Mouse (Mus musculus) midbrain, embryonic 15.5 days (tissue): ENCODE data around the gene Zfp526. TPM values are rescaled to one million over a fixed set of nuclear protein-coding genes. Genes with fewer than 3 reads are reported as not detected.
A peak's percentile ranks its signal among the peaks of the same experiment; 100 is the strongest.

Experiments used
- ATAC-seq: fragments of 200-750 bp; cut with Nextera tagmentation; replicated peaks from 2 replicates; pipeline ENCODE4 v1.8.0; 2017; ENCODE audit warnings: moderate TSS enrichment
- H3K27ac ChIP-seq: fragments of 300-500 bp; sonication (generic); 2 replicates; pipeline ENCODE4 v1.5.1; 2015; ENCODE audit warnings: mild to moderate bottlenecking, inconsistent platforms
- H3K27me3 ChIP-seq: fragments of 300-500 bp; sonication (generic); replicated peaks from 2 replicates; pipeline ENCODE4 v1.6.1; 2015; ENCODE audit warnings: inconsistent platforms
- H3K36me3 ChIP-seq: fragments of 300-500 bp; sonication (generic); replicated peaks from 2 replicates; pipeline ENCODE4 v1.6.1; 2015; ENCODE audit warnings: inconsistent platforms
- H3K4me1 ChIP-seq: fragments of 300-500 bp; sonication (generic); 2 replicates; pipeline ENCODE4 v1.6.1; 2015; ENCODE audit warnings: inconsistent platforms
- H3K4me2 ChIP-seq: fragments of 300-500 bp; sonication (generic); 2 replicates; pipeline ENCODE4 v1.6.1; 2015; ENCODE audit warnings: inconsistent platforms, mild to moderate bottlenecking, moderate library complexity
- H3K4me3 ChIP-seq: fragments of 300-500 bp; sonication (generic); 2 replicates; pipeline ENCODE4 v1.5.1; 2015; ENCODE audit warnings: mild to moderate bottlenecking, inconsistent platforms
- H3K9ac ChIP-seq: fragments of 300-500 bp; sonication (generic); 2 replicates; pipeline ENCODE4 v1.6.1; 2015; ENCODE audit warnings: mild to moderate bottlenecking, inconsistent platforms
- H3K9me3 ChIP-seq: fragments of 300-500 bp; sonication (generic); 2 replicates; pipeline ENCODE4 v1.6.1; 2016; ENCODE audit warnings: inconsistent platforms
- WGBS: fragments of 180-500 bp; shearing (Covaris S2); methylation state at CpG from one replicate; pipeline ENCODE4 v1.1.7; 2015; ENCODE audit warnings: mixed read lengths; 5-methylcytosine and 5-hydroxymethylcytosine counted together
- polyA plus RNA-seq: library from polyadenylated mRNA; unstranded; fragments of >200 nt; fragmentation: Nextera tagmentation; extraction: Ambion mirVana; gene quantifications from 2 replicates; pipeline ENCODE4 v1.2.1, GENCODE M21; 2015

The Zfp526 gene
- polyA plus RNA-seq, 1 experiment from 2014 or later: 1.8 TPM

DNA sequence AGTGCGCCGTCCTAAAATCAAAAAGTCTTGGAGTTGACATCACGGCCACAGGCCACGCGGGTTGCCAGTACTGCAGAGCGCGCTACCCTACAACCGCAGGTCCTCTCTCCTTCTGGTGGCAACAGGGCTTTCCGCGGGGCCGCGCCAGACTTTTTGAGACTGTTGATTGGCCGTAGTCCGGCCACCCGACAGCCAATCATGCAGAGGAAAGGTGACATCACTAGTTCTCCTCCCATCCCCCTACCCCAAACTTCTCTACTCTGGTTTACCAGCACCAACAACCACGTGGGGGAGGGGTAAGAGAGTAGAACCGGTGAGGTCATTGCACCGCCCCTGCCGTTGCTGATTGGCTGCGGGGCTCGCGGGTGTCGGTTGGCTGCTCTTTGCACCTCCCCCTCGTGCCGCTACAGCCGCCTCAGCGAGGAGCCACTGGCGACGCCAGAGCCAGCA lies 46.1 kb downstream of the Zfp526 start, which contains the start of gene Cic:
Gene Cic, plus strand, starts transcription at position 404 of the 450 bp plus-strand sequence.
- peak within 1 kb of the TSS; percentile 85 for H3K4me3 ChIP-seq
- H3K4me1 ChIP-seq: peaks cover 27% of the 10 kb centered on the region
- peak within 1 kb of the TSS; percentile 94 for H3K27ac ChIP-seq
- H3K27me3 ChIP-seq: no peaks in the 10 kb centered on the region
- H3K9me3 ChIP-seq: no peaks in the 10 kb centered on the region
- H3K9ac ChIP-seq: peak within 1 kb of the TSS; percentile 94
- WGBS: 0% methylated on average over 29 of the region's 29 CpGs
- no peaks in the 10 kb centered on the region for H3K36me3 ChIP-seq
- ATAC-seq: peak; percentile 90
- H3K4me2 ChIP-seq: peak within 1 kb of the TSS; percentile 85

- Histone ChIP-seq H3K36me3 (no peaks in the 10 kb centered on the region), H3K4me1 (peaks cover 27% of the 10 kb centered on the region), H3K9me3 (no peaks in the 10 kb centered on the region), H3K9ac (peak overlapping the region; percentile 94), H3K4me3 (peak overlapping the region; percentile 85), H3K4me2 (peak overlapping the region; percentile 85), H3K27ac (peak overlapping the region; percentile 94), H3K27me3 (no peaks in the 10 kb centered on the region)
- under 1% methylated on average over 33 of the region's 33 CpGs for WGBS
- ATAC-seq: peak; percentile 97
Measured at GRCm38 (mm10) chr7:25267751-25268463, 46.7 kb downstream of the Zfp526 start.

- Histone ChIP-seq H3K4me2 (peak overlapping the region; percentile 85), H3K27me3 (no peaks in the 10 kb centered on the region), H3K4me3 (peak overlapping the region; percentile 85), H3K36me3 (no peaks in the 10 kb centered on the region), H3K9ac (peak overlapping the region; percentile 94), H3K27ac (peak overlapping the region; percentile 90), H3K4me1 (peaks cover 30% of the 10 kb centered on the region), H3K9me3 (no peaks in the 10 kb centered on the region)
- WGBS: 2% methylated on average over 7 of the region's 7 CpGs
- ATAC-seq: no peak
Measured at GRCm38 (mm10) chr7:25268588-25268987, 47.4 kb downstream of the Zfp526 start.

DNA sequence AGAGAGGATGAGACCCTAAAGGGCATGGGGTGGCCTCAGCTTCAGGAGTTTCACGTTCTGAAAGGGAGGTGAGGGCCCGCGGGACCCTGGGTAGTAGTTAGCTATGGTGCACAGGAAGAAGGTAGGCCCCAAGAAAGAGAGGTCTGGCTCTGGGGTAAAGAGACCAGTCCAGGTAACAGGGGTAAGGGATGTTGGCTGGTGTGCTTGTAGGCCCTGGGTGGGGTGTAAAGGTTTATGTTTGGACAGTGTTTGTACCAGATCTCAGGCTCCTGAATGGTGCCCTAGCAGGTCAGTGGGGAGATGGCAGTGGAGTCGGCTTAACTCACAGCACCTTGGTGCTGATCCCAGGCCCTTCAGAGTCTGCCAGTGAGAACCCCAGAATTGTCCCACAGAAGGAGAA lies 47.8 kb downstream of the Zfp526 start:
- no peak for ATAC-seq
- peak overlapping the region; percentile 90 for H3K27ac ChIP-seq
- peaks cover 35% of the 10 kb centered on the region for H3K4me1 ChIP-seq
- 52% methylated on average over 4 of the region's 4 CpGs for WGBS
- H3K36me3 ChIP-seq: no peaks in the 10 kb centered on the region
- H3K4me3 ChIP-seq: peak overlapping the region; percentile 85
- peak overlapping the region; percentile 85 for H3K4me2 ChIP-seq
- H3K9ac ChIP-seq: peak overlapping the region; percentile 94
- H3K9me3 ChIP-seq: no peaks in the 10 kb centered on the region
- H3K27me3 ChIP-seq: no peaks in the 10 kb centered on the region

GRCm38 (mm10) chr7:25269545-25270271 lies 48.5 kb downstream of the Zfp526 start:
- Histone ChIP-seq H3K4me1 (peaks cover 39% of the 10 kb centered on the region), H3K4me3 (peak overlapping the region; percentile 85), H3K27me3 (no peaks in the 10 kb centered on the region), H3K4me2 (peak overlapping the region; percentile 85), H3K9ac (peak overlapping the region; percentile 94), H3K36me3 (no peaks in the 10 kb centered on the region), H3K9me3 (no peaks in the 10 kb centered on the region), H3K27ac (no peak overlapping the region)
- WGBS: 81% methylated on average over 8 of the region's 8 CpGs
- no peak for ATAC-seq

- no peak overlapping the region; the same call in 1 of the 2 replicates for H3K4me2 ChIP-seq
- no peaks in the 10 kb centered on the region for H3K27me3 ChIP-seq
- no peaks in the 10 kb centered on the region for H3K9me3 ChIP-seq
- H3K9ac ChIP-seq: no peak overlapping the region
- no peak overlapping the region for H3K27ac ChIP-seq
- H3K4me3 ChIP-seq: no peak overlapping the region
- H3K4me1 ChIP-seq: peaks cover 51% of the 10 kb centered on the region
- 91% methylated on average over 35 of the region's 35 CpGs for WGBS
- 0 out of 2 replicates have a peak, but pooled peaks cover 3% of the 10 kb centered on the region for H3K36me3 ChIP-seq
- no peak for ATAC-seq
Measured at GRCm38 (mm10) chr7:25270652-25271633, 49.7 kb downstream of the Zfp526 start.

- no peaks in the 10 kb centered on the region for H3K9me3 ChIP-seq
- 0 out of 2 replicates have a peak, but pooled peaks cover 3% of the 10 kb centered on the region for H3K36me3 ChIP-seq
- no peak overlapping the region for H3K4me2 ChIP-seq
- WGBS: 89% methylated on average over 30 of the region's 30 CpGs
- no peak for ATAC-seq
- no peak overlapping the region for H3K27ac ChIP-seq
- no peaks in the 10 kb centered on the region for H3K27me3 ChIP-seq
- H3K4me3 ChIP-seq: no peak overlapping the region
- no peak overlapping the region for H3K9ac ChIP-seq
- H3K4me1 ChIP-seq: peaks cover 53% of the 10 kb centered on the region
Measured at GRCm38 (mm10) chr7:25271651-25272444, 50.6 kb downstream of the Zfp526 start.

- WGBS: 89% methylated on average over 38 of the region's 38 CpGs
- Histone ChIP-seq H3K36me3 (0 out of 2 replicates have a peak, but pooled peaks cover 3% of the 10 kb centered on the region), H3K4me2 (no peak overlapping the region), H3K4me3 (no peak overlapping the region), H3K4me1 (peaks cover 54% of the 10 kb centered on the region), H3K27ac (no peak overlapping the region), H3K9ac (no peak overlapping the region), H3K9me3 (no peaks in the 10 kb centered on the region), H3K27me3 (no peaks in the 10 kb centered on the region)
- ATAC-seq: no peak
Measured at GRCm38 (mm10) chr7:25272445-25273258, 51.4 kb downstream of the Zfp526 start.

DNA sequence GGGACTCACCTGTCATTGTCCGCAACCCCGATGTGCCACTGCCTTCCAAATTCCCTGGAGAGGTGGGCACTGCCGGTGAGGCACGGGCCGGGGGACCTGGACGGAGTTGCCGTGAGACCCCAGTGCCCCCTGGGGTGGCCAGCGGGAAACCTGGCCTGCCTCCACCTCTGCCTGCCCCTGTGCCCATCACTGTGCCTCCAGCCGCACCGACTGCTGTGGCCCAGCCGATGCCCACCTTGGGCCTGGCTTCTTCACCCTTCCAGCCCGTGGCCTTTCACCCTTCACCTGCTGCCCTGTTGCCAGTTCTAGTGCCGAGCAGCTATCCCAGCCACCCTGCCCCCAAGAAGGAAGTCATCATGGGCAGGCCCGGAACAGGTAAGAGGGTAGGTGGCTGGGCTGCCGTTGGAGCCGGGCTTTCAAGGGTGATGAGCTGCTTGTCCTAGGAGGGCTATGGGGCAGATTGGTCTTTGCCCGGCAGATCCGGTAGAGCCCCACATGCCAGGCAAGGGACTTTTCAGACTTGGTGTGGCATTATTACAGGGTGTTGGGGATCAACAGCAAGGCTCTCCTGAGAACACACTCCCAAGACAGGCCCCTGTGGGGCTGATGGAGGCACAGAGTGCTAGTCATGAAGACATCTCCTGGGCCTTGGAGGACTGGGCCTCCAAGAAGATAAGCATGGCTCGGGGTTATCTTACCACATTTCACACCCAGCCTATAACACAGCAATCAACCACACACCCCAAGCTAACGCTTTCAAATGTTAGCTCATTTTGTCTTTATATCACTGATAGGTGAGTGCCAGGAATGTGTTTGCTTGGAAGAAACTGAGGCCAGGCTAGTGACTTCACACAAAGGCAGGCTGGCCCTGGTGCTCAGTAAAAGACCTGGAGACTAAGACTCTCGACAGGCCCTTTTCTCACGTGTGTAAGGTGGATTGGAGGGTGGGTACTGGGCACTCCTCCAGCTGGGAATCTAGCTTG lies 52.3 kb downstream of the Zfp526 start:
- no peak overlapping the region for H3K27ac ChIP-seq
- H3K9ac ChIP-seq: no peak overlapping the region
- H3K4me3 ChIP-seq: no peak overlapping the region
- H3K4me1 ChIP-seq: peaks cover 59% of the 10 kb centered on the region
- no peak overlapping the region for H3K4me2 ChIP-seq
- 0 out of 2 replicates have a peak, but pooled peaks cover 3% of the 10 kb centered on the region for H3K36me3 ChIP-seq
- H3K9me3 ChIP-seq: no peaks in the 10 kb centered on the region
- no peaks in the 10 kb centered on the region for H3K27me3 ChIP-seq
- 92% methylated on average over 22 of the region's 22 CpGs for WGBS
- no peak for ATAC-seq

DNA sequence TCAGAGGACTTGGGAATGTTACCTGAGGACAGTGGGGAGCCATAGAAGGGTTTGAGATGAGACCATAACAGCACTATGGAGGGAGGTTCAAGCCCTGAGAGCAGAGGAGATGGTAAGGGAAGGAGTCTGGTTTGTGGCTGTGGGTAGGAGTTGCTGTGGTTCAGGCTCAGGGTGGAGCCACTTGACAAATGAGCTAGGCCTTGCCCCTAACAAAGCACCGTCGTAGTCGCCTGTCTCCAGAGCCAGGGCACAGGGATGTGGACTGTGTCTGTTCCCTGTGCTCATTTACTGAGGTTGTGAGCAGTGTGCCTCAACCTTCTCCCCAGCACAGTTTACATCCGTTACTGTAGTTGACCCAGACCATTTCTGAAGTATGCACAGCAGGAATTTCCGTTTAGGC lies 53.3 kb downstream of the Zfp526 start:
- H3K4me3 ChIP-seq: no peak overlapping the region
- 71% methylated on average over 5 of the region's 5 CpGs for WGBS
- no peaks in the 10 kb centered on the region for H3K27me3 ChIP-seq
- H3K9me3 ChIP-seq: no peaks in the 10 kb centered on the region
- peaks cover 52% of the 10 kb centered on the region for H3K4me1 ChIP-seq
- 0 out of 2 replicates have a peak, but pooled peaks cover 3% of the 10 kb centered on the region for H3K36me3 ChIP-seq
- H3K27ac ChIP-seq: no peak overlapping the region
- no peak overlapping the region for H3K9ac ChIP-seq
- H3K4me2 ChIP-seq: no peak overlapping the region
- no peak for ATAC-seq
